Mouse (Mus musculus) intestine, postnatal 0 days (tissue): ENCODE measurements around the gene Galc. TPM values are rescaled to one million over a fixed set of nuclear protein-coding genes. Genes with fewer than 3 reads are reported as not detected.

Experiments used
- ATAC-seq: fragments of 200-750 bp; cut with Nextera tagmentation; 2 replicates; pipeline ENCODE4 v1.8.0; 2017; ENCODE audit warnings: mild to moderate bottlenecking, moderate TSS enrichment, moderate library complexity
- H3K27ac ChIP-seq: fragments of 300-500 bp; sonication (generic); 2 replicates; pipeline ENCODE4 v1.5.1; 2014; ENCODE audit warnings: mild to moderate bottlenecking, low read depth, low read length, moderate library complexity
- H3K27me3 ChIP-seq: fragments of 300-500 bp; sonication (generic); replicated peaks from 2 replicates; pipeline ENCODE4 v1.6.1; 2014; ENCODE audit warnings: low read length, mixed read lengths; ENCODE audit not compliant: control insufficient read depth, insufficient read depth
- H3K36me3 ChIP-seq: fragments of 300-500 bp; sonication (generic); 2 replicates; pipeline ENCODE4 v1.6.1; 2014; ENCODE audit warnings: mild to moderate bottlenecking, moderate library complexity; ENCODE audit not compliant: control insufficient read depth, insufficient read depth
- H3K4me1 ChIP-seq: fragments of 300-500 bp; sonication (generic); replicated peaks from 2 replicates; pipeline ENCODE4 v1.6.1; 2014; ENCODE audit warnings: antibody characterized with exemption, low read length, mixed read lengths; ENCODE audit not compliant: control insufficient read depth, insufficient read depth
- H3K4me2 ChIP-seq: fragments of 300-500 bp; sonication (generic); replicated peaks from 2 replicates; pipeline ENCODE4 v1.6.1; 2014; ENCODE audit warnings: low read depth, mild to moderate bottlenecking, moderate library complexity
- H3K4me3 ChIP-seq: fragments of 300-500 bp; sonication (generic); 2 replicates; pipeline ENCODE4 v1.5.1; 2014; ENCODE audit warnings: low read depth, low read length
- H3K9ac ChIP-seq: fragments of 300-500 bp; sonication (generic); 2 replicates; pipeline ENCODE4 v1.6.1; 2014; ENCODE audit warnings: mild to moderate bottlenecking, low read depth, low read length
- H3K9me3 ChIP-seq: fragments of 300-500 bp; sonication (generic); 2 replicates; pipeline ENCODE4 v1.6.1; 2016; ENCODE audit warnings: mixed run types; ENCODE audit not compliant: control insufficient read depth
- CTCF ChIP-seq: sonication (generic); IDR thresholded peaks from 2 replicates; pipeline ENCODE4 v1.5.1; 2016; ENCODE audit warnings: low read depth, mild to moderate bottlenecking, control low read depth, antibody characterized with exemption, moderate library complexity
- WGBS: fragments of 180-500 bp; shearing (Covaris S2); extraction: QIAGEN DNeasy Blood & Tissue Kit; methylation state at CpG from one replicate; pipeline ENCODE4 v1.1.7; 2014; 5-methylcytosine and 5-hydroxymethylcytosine counted together
- polyA plus RNA-seq: library from polyadenylated mRNA; unstranded; fragments of >200 nt; fragmentation: Nextera tagmentation; extraction: Ambion mirVana; gene quantifications from 2 replicates; pipeline ENCODE4 v1.2.1, GENCODE M21; 2015

Gene Galc
- polyA plus RNA-seq, 1 experiment from 2014 or later: 13.1 TPM

- no peak for ATAC-seq
- WGBS: 74% methylated on average over 7 of the region's 7 CpGs
- no peak for TF ChIP-seq CTCF
Observed at GRCm38 (mm10) chr12:98272433-98272832, 13.2 kb upstream of the Galc start.

GRCm38 (mm10) chr12:98270810-98271566 is 11.7 kb upstream of the Galc start:
- Histone ChIP-seq H3K9ac (no peak overlapping the region), H3K4me3 (no peak overlapping the region), H3K9me3 (no peaks in the 10 kb centered on the region), H3K27me3 (no peaks in the 10 kb centered on the region), H3K27ac (no peak overlapping the region), H3K36me3 (no peaks in the 10 kb centered on the region), H3K4me1 (no peaks in the 10 kb centered on the region), H3K4me2 (no peak overlapping the region)
- 49% methylated on average over 12 of the region's 12 CpGs for WGBS
- TF ChIP-seq CTCF: no peak
- ATAC-seq: no peak

More at GRCm38 (mm10) chr12:98272433-98272832, 13.2 kb upstream of the Galc start:
- H3K27me3 ChIP-seq: no peaks in the 10 kb centered on the region
- no peak overlapping the region for H3K9ac ChIP-seq
- no peak overlapping the region for H3K27ac ChIP-seq
- no peak overlapping the region for H3K4me2 ChIP-seq
- no peaks in the 10 kb centered on the region for H3K9me3 ChIP-seq
- H3K4me1 ChIP-seq: no peaks in the 10 kb centered on the region
- H3K36me3 ChIP-seq: no peaks in the 10 kb centered on the region
- no peak overlapping the region for H3K4me3 ChIP-seq

DNA sequence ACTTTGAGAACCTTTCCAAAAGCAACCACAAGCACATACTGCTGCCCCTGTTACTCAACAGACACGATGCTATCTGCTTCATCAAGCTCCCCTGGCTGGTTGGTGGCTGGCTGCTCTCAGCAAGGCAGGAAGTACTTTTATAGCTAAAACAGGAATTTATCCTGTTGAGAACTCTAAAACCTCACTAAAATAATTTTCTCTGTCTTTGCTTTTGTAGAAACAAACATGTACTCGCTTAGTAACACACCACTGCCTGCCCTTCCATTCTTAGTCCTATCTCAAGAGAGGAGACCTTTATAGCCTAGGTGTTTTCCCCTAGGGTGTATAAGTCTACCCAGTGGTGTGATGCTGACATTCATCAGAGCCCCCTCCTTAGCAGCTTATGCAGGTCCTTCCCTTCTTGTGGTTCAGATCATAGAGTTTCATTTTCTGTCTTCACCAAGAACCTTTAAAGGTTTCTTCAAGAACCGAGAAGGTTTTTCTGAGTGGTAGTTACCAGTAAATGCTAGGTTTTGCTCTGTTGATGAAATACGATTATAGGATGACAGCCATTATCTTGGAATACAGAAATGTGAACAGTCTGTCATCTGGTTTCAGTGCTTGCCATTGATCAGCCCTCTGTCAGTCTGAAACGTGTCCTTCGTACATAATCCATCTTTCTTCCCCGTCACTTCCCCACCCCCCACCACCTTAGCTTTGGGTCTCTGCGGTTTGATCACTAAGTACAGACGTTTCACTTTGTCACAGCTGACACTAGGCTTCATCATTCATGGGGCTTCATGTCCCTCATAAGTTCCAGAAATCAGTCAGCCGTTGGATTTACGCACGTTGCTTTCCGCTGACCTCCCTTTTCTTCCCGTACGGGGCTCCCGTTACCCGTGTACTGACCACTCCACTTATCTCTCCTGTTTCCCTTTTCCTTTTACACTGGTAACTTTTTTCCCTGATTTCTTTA is 10.8 kb upstream of the Galc start:
- Histone ChIP-seq H3K36me3 (no peaks in the 10 kb centered on the region), H3K27ac (no peak overlapping the region), H3K4me3 (no peak overlapping the region), H3K4me1 (no peaks in the 10 kb centered on the region), H3K4me2 (no peak overlapping the region), H3K9ac (no peak overlapping the region), H3K9me3 (no peaks in the 10 kb centered on the region), H3K27me3 (no peaks in the 10 kb centered on the region)
- WGBS: 67% methylated on average over 17 of the region's 17 CpGs
- no peak for TF ChIP-seq CTCF
- no peak for ATAC-seq

DNA sequence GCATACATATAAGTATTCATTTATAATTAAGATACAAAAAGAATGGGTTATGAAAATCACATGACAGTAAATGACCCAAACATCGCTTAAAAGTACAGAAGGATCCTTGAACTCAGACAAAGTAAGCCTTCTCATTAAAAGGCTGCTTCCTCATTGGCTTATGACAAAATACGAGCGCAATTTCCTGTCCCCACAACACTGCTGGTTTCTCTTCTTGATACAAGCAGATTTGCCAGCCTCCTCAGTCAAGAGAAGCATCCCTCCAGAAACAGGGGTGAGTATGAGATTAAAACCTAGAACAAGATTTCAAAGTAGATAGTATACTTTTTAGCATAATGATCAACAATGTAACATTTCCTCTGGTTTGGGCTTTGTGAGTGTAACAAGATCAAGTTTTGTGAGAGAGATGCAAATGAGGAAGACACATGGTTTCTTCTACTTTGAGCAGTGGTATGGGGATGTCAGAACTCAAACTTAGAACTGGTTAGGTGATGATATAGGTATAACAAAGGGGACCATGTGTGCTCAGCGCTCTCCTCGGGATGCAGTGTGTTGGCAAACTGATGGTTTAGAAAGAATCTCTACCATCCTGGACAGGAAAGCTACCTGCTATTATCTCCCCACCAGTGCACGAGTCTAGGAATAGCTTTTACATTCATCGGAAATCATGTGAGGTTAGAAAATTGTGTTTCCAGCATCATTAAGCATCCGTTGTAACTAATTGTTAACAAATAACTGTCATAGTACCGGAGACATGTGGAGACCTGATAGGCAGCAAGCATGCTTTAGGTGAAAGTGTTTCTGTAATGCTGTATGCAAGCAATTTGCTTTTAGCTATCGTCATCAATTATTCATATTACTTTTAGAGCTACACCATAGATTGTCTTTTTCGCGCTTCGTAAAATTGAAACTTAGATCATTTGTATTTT is 9.4 kb upstream of the Galc start, which contains the start of gene Gpr65:
Gpr65 (plus strand) TSS at position 195 of the 929 bp plus-strand sequence.
- no peak within 1 kb of the TSS for H3K27ac ChIP-seq
- 84% methylated on average over 13 of the region's 13 CpGs for WGBS
- H3K9ac ChIP-seq: no peak within 1 kb of the TSS
- no peaks in the 10 kb centered on the region for H3K9me3 ChIP-seq
- no peaks in the 10 kb centered on the region for H3K27me3 ChIP-seq
- H3K4me1 ChIP-seq: no peaks in the 10 kb centered on the region
- H3K4me2 ChIP-seq: no peak within 1 kb of the TSS
- no peaks in the 10 kb centered on the region for H3K36me3 ChIP-seq
- ATAC-seq: no peak
- TF ChIP-seq CTCF: no peak
- H3K4me3 ChIP-seq: no peak within 1 kb of the TSS

DNA sequence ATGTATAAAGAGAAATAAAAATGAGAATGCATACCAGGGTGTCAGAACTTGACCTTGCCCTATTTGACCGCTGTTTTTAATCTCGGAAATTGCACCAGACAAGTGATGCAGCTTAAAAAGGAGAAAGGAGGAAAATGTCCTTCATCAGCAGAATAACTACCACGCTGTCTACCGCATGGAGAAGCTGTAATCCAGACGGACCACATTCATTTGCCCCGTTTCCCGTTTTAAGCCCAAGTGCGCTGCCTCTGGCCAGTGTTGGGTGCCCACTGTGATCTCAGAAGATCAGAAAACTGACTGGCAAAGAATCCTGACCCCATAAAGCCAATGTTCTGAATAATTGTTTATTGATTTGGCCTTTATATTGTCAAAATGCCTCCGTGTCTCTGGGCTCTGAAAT is 6.4 kb upstream of the Galc start:
- no peak for TF ChIP-seq CTCF

More for the DNA sequence above, 6.4 kb upstream of the Galc start:
- ATAC-seq: no peak
- Histone ChIP-seq H3K9me3 (no peaks in the 10 kb centered on the region), H3K27ac (no peak overlapping the region), H3K4me2 (no peak overlapping the region), H3K4me1 (no peaks in the 10 kb centered on the region), H3K9ac (no peak overlapping the region), H3K27me3 (no peaks in the 10 kb centered on the region), H3K4me3 (no peak overlapping the region), H3K36me3 (no peaks in the 10 kb centered on the region)
- WGBS: 86% methylated on average over 9 of the region's 9 CpGs
